Mouse (Mus musculus): ENCODE measurements around the gene Ythdf2. TPM values are rescaled to one million over a fixed set of nuclear protein-coding genes. Genes with fewer than 3 reads are reported as not detected.

Ythdf2 gene
- 39.0 and 46.9 TPM in 2 replicates for total RNA-seq (2023)

DNA sequence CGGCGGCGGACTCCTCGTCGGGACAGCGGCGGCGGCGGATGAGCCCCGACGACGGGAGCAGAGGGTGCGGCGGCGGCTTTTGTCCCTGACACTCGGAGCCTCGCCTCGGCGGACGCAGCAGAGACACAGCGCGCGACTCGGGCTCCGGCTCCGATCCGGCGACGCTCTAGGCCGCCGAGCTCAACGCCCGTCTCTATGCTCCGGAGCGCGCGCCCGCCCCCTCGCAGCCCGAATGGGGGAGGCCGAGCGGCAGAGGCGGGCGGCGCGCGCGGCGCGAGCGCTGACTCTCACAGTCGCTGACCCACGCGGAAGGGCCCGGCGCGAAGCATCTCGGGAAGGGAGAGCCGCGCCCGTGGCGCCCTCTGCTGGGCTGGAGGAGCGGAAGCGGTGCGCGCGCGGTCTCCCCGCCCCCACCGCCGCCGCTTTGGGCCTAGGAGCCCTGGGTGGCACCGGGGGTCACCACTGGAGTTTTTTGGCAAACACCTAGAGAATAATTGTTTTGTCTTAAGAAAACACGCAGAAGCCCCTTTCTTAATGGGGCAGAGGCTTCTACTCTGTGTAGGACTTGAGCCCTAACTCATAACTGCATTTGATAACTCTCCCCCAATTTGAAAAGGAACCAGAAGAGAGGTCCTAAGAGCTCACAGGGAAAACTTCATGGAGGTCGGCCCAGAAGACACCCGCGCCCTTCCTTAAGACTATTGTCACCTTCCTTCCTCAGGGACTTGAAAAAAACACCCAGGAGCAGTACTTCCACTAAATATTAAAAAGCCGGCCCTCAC, at the start of gene Ythdf2:
TSS of gene Ythdf2 (minus strand) at position 351 of the 782 bp plus-strand sequence.

GRCm38 (mm10) chr4:132144080-132144841, 67.8 kb downstream of the Ythdf2 start, which contains the start of gene Oprd1:
Gene Oprd1 (minus strand): TSS chr4:132144486.

Other genes with a start within 250 kb of the Ythdf2 start
- gene Gm10300, start 137.6 kb downstream of the Ythdf2 start, total RNA-seq (2023): 0.23 TPM in 1 of 2 replicates, not detected in the other
- gene Epb41, start 137.0 kb downstream of the Ythdf2 start, total RNA-seq (2023): 62.6 and 66.6 TPM in 2 replicates
- gene Oprd1, start 67.8 kb downstream of the Ythdf2 start, total RNA-seq (2023): not detected in 2 replicates
- 28.8 and 41.7 TPM in 2 replicates for gene Gmeb1, start 49.3 kb upstream of the Ythdf2 start, total RNA-seq (2023)
- gene Taf12, start 62.1 kb upstream of the Ythdf2 start, total RNA-seq (2023): 30.0 and 35.4 TPM in 2 replicates
- gene Rab42, start 91.1 kb upstream of the Ythdf2 start, total RNA-seq (2023): not detected in 2 replicates
- 7.3 and 11.0 TPM in 2 replicates for gene Trnau1ap, start 117.2 kb upstream of the Ythdf2 start, total RNA-seq (2023)
- gene Rcc1, start 141.3 kb upstream of the Ythdf2 start, total RNA-seq (2023): 23.8 and 28.7 TPM in 2 replicates
- 20.8 and 21.7 TPM in 2 replicates for gene Phactr4, start 210.2 kb upstream of the Ythdf2 start, total RNA-seq (2023)

Measured in neutrophil, adult 65 days (primary cell).